ENCODE assay signal across 23 mouse cellular contexts in genomic region chr11:96426805-96427204, GRCm38 (mm10). TPM values are rescaled to one million over a fixed set of nuclear protein-coding genes. Genes with fewer than 3 reads are reported as not detected.
DNase-seq lines count a peak whose midpoint lies in the region; ATAC-seq and TF ChIP-seq lines count a peak whose summit lies in the region.
"Had no signal": no experiment of that assay in that cellular context is flagged by ENCODE, and none has a peak within 500 bp of the region (broad histone marks: within the 10 kb centered on the region; RNA-seq: fewer than 3 reads in every experiment).

No protein-coding gene starts in this region.

- no peaks in the 10 kb centered on the region for H3K4me1 ChIP-seq in heart, postnatal 0 days (ENCODE audit: control insufficient read depth, insufficient read depth)
- peaks cover 12% of the 10 kb centered on the region for H3K4me1 ChIP-seq in kidney, postnatal 0 days (replicated peaks; ENCODE audit: insufficient read depth, low read length)
- H3K4me1 ChIP-seq in midbrain, embryonic 11.5 days (ENCODE audit: control insufficient read depth, insufficient read depth, low read length): no peaks in the 10 kb centered on the region
- no peaks in the 10 kb centered on the region; the same call in 1 of the 2 replicates for H3K4me1 ChIP-seq in midbrain, embryonic 16.5 days (ENCODE audit: control insufficient read depth, insufficient read depth, low read length)
- H3K4me1 ChIP-seq: forebrain, embryonic 15.5 days had no signal

- TF ChIP-seq EP300 in heart, postnatal 0 days (IDR thresholded peaks at IDR 0.05; ENCODE audit: low read depth): peak; percentile 46; the same call in 1 of the 2 replicates

- ATAC-seq in heart, postnatal 0 days (ENCODE audit: insufficient read depth, low read depth): peak; percentile 62
- no peak for ATAC-seq in kidney, postnatal 0 days (replicated peaks; ENCODE audit: low FRiP score, low read depth)
- ATAC-seq in midbrain, embryonic 11.5 days (ENCODE audit: low FRiP score): no peak
- ATAC-seq in midbrain, embryonic 16.5 days: no peak
- ATAC-seq: CD4-positive, CD25-positive, alpha-beta regulatory T cell, adult 4 months; forebrain, embryonic 15.5 days had no signal

- DNase-seq in heart, postnatal 0 days (ENCODE audit: low spot score): no peak
- no peak for DNase-seq in heart, postnatal 25 days (ENCODE audit: low spot score)
- DNase-seq in kidney, postnatal 0 days (ENCODE audit: low spot score): peak; percentile 44
- no peak for DNase-seq in kidney, postnatal 14 days
- DNase-seq in midbrain, embryonic 11.5 days (ENCODE audit: low spot score, missing footprints): peak; percentile 78
- no peak for DNase-seq in left cerebral cortex, adult 2 months (ENCODE audit: extremely low spot score in 1 of 2, low spot score in 2 of 2)
- DNase-seq: adrenal gland, adult 8-10 months; B cell, adult 2 months; cerebellum, adult 11 months; cerebellum, adult 8-10 months; cerebellum, postnatal 14 days; embryo, embryonic 11 days; gastrocnemius, postnatal 36 days; heart, adult 11 months; heart, postnatal 10 days had no signal

- no peaks in the 10 kb centered on the region for H3K36me3 ChIP-seq in heart, postnatal 0 days (replicated peaks; ENCODE audit: control insufficient read depth, insufficient read depth, low read length)
- H3K36me3 ChIP-seq in kidney, postnatal 0 days (ENCODE audit: insufficient read depth, low read length): no peaks in the 10 kb centered on the region
- no peaks in the 10 kb centered on the region for H3K36me3 ChIP-seq in midbrain, embryonic 11.5 days (ENCODE audit: control insufficient read depth, insufficient read depth, low read length)
- no peaks in the 10 kb centered on the region for H3K36me3 ChIP-seq in midbrain, embryonic 16.5 days (ENCODE audit: control insufficient read depth, insufficient read depth, low read length)
- H3K36me3 ChIP-seq: embryonic facial prominence, embryonic 15.5 days; forebrain, embryonic 15.5 days; G1E; heart, embryonic 13.5 days had no signal

- 30% methylated on average over 2 of the region's 2 CpGs for WGBS in heart, postnatal 0 days
- 49% methylated on average over 2 of the region's 2 CpGs for WGBS in kidney, postnatal 0 days
- 60% methylated on average over 2 of the region's 2 CpGs for WGBS in midbrain, embryonic 11.5 days
- WGBS in midbrain, embryonic 16.5 days: 55% methylated on average over 2 of the region's 2 CpGs

- intact Hi-C loops in heart, postnatal 25 days (cut with DNase I): no loop called here
- intact Hi-C loops in left cerebral cortex, adult 2 months (cut with DNase I): no loop called here

- no peak overlapping the region for H3K9ac ChIP-seq in heart, postnatal 0 days (replicated peaks; ENCODE audit: low read depth, low read length)
- H3K9ac ChIP-seq in kidney, postnatal 0 days (ENCODE audit: low read depth, low read length): no peak overlapping the region
- H3K9ac ChIP-seq in midbrain, embryonic 11.5 days (ENCODE audit: low read length): no peak overlapping the region
- no peak overlapping the region for H3K9ac ChIP-seq in midbrain, embryonic 16.5 days (ENCODE audit: low read depth, low read length)
- H3K9ac ChIP-seq: embryonic facial prominence, embryonic 15.5 days; forebrain, embryonic 15.5 days; heart, embryonic 13.5 days had no signal

- H3K27me3 ChIP-seq in heart, postnatal 0 days (ENCODE audit: control insufficient read depth, insufficient read depth, low read length): peaks cover 6% of the 10 kb centered on the region; the same call in 1 of the 2 replicates
- no peaks in the 10 kb centered on the region for H3K27me3 ChIP-seq in kidney, postnatal 0 days (ENCODE audit: insufficient read depth, low read length)
- H3K27me3 ChIP-seq in midbrain, embryonic 11.5 days (ENCODE audit: control insufficient read depth, insufficient read depth, low read length): no peaks in the 10 kb centered on the region
- no peaks in the 10 kb centered on the region for H3K27me3 ChIP-seq in midbrain, embryonic 16.5 days (ENCODE audit: control insufficient read depth, insufficient read depth, low read depth, low read length)
- H3K27me3 ChIP-seq: forebrain, embryonic 15.5 days had no signal

- no peak overlapping the region for H3K4me2 ChIP-seq in heart, postnatal 0 days (ENCODE audit: low read depth, low read length)
- no peak overlapping the region for H3K4me2 ChIP-seq in kidney, postnatal 0 days (ENCODE audit: low read length)
- no peak overlapping the region for H3K4me2 ChIP-seq in midbrain, embryonic 11.5 days
- H3K4me2 ChIP-seq in midbrain, embryonic 16.5 days (ENCODE audit: low read length): no peak overlapping the region
- H3K4me2 ChIP-seq: embryonic facial prominence, embryonic 15.5 days; forebrain, embryonic 15.5 days; heart, embryonic 13.5 days had no signal

- no peak for TF ChIP-seq CTCF in heart, postnatal 0 days (IDR thresholded peaks at IDR 0.05; ENCODE audit: low read depth)
- no peak for TF ChIP-seq CTCF in kidney, postnatal 0 days (IDR thresholded peaks at IDR 0.05; ENCODE audit: low read depth)
- no peak for TF ChIP-seq CTCF in left cerebral cortex, adult 2 months (IDR thresholded peaks at IDR 0.05)

- H3K9me3 ChIP-seq in heart, postnatal 0 days (replicated peaks; ENCODE audit: control insufficient read depth, low read length): no peaks in the 10 kb centered on the region
- H3K9me3 ChIP-seq in kidney, postnatal 0 days (replicated peaks; ENCODE audit: low read length): no peaks in the 10 kb centered on the region
- H3K9me3 ChIP-seq in midbrain, embryonic 11.5 days (ENCODE audit: control insufficient read depth, low read length): no peaks in the 10 kb centered on the region
- no peaks in the 10 kb centered on the region for H3K9me3 ChIP-seq in midbrain, embryonic 16.5 days (replicated peaks; ENCODE audit: control insufficient read depth, low read length, poor library complexity, severe bottlenecking)
- H3K9me3 ChIP-seq: embryonic facial prominence, embryonic 15.5 days; forebrain, embryonic 15.5 days; G1E; heart, embryonic 13.5 days had no signal

- H3K4me3 ChIP-seq in heart, postnatal 0 days (ENCODE audit: low read depth, low read length): no peak overlapping the region
- H3K4me3 ChIP-seq in kidney, postnatal 0 days (replicated peaks; ENCODE audit: low read depth, low read length): no peak overlapping the region
- H3K4me3 ChIP-seq in midbrain, embryonic 11.5 days (ENCODE audit: low read depth, low read length): no peak overlapping the region
- no peak overlapping the region for H3K4me3 ChIP-seq in midbrain, embryonic 16.5 days (ENCODE audit: low read depth, low read length)
- H3K4me3 ChIP-seq in left cerebral cortex, adult 2 months: no peak overlapping the region
- H3K4me3 ChIP-seq: embryonic facial prominence, embryonic 15.5 days; erythroblast, embryonic 14.5 days; forebrain, embryonic 15.5 days; heart, embryonic 13.5 days had no signal

- H3K27ac ChIP-seq in heart, postnatal 0 days (ENCODE audit: low read depth): no peak overlapping the region
- no peak overlapping the region for H3K27ac ChIP-seq in kidney, postnatal 0 days
- H3K27ac ChIP-seq in midbrain, embryonic 11.5 days (ENCODE audit: low read depth, low read length): no peak overlapping the region
- no peak overlapping the region for H3K27ac ChIP-seq in midbrain, embryonic 16.5 days (ENCODE audit: low read length)
- H3K27ac ChIP-seq in left cerebral cortex, adult 2 months: no peak overlapping the region
- H3K27ac ChIP-seq: embryonic facial prominence, embryonic 15.5 days; forebrain, embryonic 15.5 days; heart, embryonic 13.5 days had no signal

RNA-seq across cellular contexts. Expression of gene Skap1, which starts 37.6 kb away (rescaled TPM):
- 4.4 TPM in 1 of 2 replicates, not detected in the other for total RNA-seq in heart, postnatal 0 days (2014; rRNA removed; ENCODE audit: low replicate concordance)
- polyA plus RNA-seq in heart, postnatal 0 days (2015; fragmentation: Nextera tagmentation; extraction: Ambion mirVana): 0.11 TPM in 1 of 2 replicates, not detected in the other
- under 1 TPM in 1 of 2 experiments, not detected in 1; 0.17 TPM for total RNA-seq in heart, postnatal 25 days (2021)
- polyA plus RNA-seq in kidney, postnatal 0 days (2015; fragmentation: Nextera tagmentation; extraction: Ambion mirVana): 7.6 and 8.7 TPM in 2 replicates
- 1.2 and 1.3 TPM in 2 replicates for polyA plus RNA-seq in midbrain, embryonic 11.5 days (2014; fragmentation: Nextera tagmentation; extraction: Ambion mirVana)
- 3.6 and 4.9 TPM in 2 replicates for polyA plus RNA-seq in midbrain, embryonic 16.5 days (2015; fragmentation: Nextera tagmentation; extraction: Ambion mirVana)
- 1 to 10 TPM; 1.8 to 2.0 TPM for total RNA-seq in left cerebral cortex, adult 2 months (2021)
- total RNA-seq: common myeloid progenitor, adult 5-6 weeks had no signal
- polyA plus RNA-seq: erythroblast, embryonic 14.5 days; G1E had no signal

Comparison
In these comparisons a context has a peak if more than half of its experiments do, and no peak if none do; other contexts are left out.
1. DNase-seq: peak in kidney, postnatal 0 days (single experiment) and midbrain, embryonic 11.5 days (single experiment); none in heart, postnatal 0 days (single experiment), heart, postnatal 25 days (single experiment), kidney, postnatal 14 days (single experiment) and left cerebral cortex, adult 2 months (0 of 2).